Mouse (Mus musculus): ENCODE measurements around the gene Adap2. TPM values are rescaled to one million over a fixed set of nuclear protein-coding genes. Genes with fewer than 3 reads are reported as not detected.
A peak's percentile ranks its signal among the peaks of the same experiment; 100 is the strongest.

Gene Adap2
- polyA plus RNA-seq, 1 experiment from 2014 or later = 1.6 TPM

GRCm38 (mm10) chr11:80152376-80152775 lies 1.5 kb upstream of the Adap2 start:
- Histone ChIP-seq H3K9ac (ENCODE audit: low read length) (no peak overlapping the region), H3K27me3 (ENCODE audit: control insufficient read depth, insufficient read depth, low read length) (peaks cover 22% of the 10 kb centered on the region), H3K4me2 (no peak overlapping the region), H3K4me1 (ENCODE audit: control insufficient read depth, insufficient read depth, low read length) (peaks cover 3% of the 10 kb centered on the region; the same call in 1 of the 2 replicates), H3K4me3 (ENCODE audit: low read depth, low read length) (no peak overlapping the region), H3K9me3 (ENCODE audit: control insufficient read depth, low read length) (no peaks in the 10 kb centered on the region), H3K27ac (ENCODE audit: low read depth, low read length) (no peak overlapping the region), H3K36me3 (ENCODE audit: control insufficient read depth, insufficient read depth, low read length) (no peaks in the 10 kb centered on the region)
- 75% methylated on average over 8 of the region's 8 CpGs for WGBS
- ATAC-seq (ENCODE audit: low FRiP score) (no peak), DNase-seq (ENCODE audit: low spot score, missing footprints) (no peak)

DNA sequence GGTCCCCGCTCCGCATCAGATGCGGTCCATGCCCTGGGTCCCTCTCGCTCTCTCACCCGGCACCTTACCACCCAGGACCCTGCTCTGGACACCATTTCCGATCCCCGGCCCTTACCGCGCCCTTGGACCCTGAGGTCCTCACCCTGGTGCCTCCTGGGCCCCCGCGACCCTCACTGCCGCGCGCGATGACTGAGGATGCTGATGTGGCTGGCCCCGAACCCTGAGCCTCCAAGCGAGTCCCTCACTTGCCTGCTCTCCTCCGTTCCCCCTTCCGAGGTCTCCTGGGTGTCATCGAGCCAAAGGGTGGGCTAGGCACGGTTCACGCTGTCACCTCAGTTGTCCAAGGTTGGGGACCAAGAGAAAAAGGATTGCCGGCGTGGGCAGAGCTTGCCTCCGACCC lies 596 bp downstream of the Adap2 start:
- DNase-seq (ENCODE audit: low spot score, missing footprints) = no peak
- peak overlapping the region; percentile 44 for H3K4me3 ChIP-seq (ENCODE audit: low read depth, low read length)
- WGBS = 30% methylated on average over 25 of the region's 25 CpGs
- H3K4me2 ChIP-seq = peak overlapping the region; percentile 68
- no peak for ATAC-seq (ENCODE audit: low FRiP score)
- no peaks in the 10 kb centered on the region for H3K9me3 ChIP-seq (ENCODE audit: control insufficient read depth, low read length)
- H3K27me3 ChIP-seq (ENCODE audit: control insufficient read depth, insufficient read depth, low read length) = peaks cover 22% of the 10 kb centered on the region
- no peak overlapping the region for H3K9ac ChIP-seq (ENCODE audit: low read length)
- H3K4me1 ChIP-seq (ENCODE audit: control insufficient read depth, insufficient read depth, low read length) = peaks cover 3% of the 10 kb centered on the region; the same call in 1 of the 2 replicates
- no peaks in the 10 kb centered on the region for H3K36me3 ChIP-seq (ENCODE audit: control insufficient read depth, insufficient read depth, low read length)
- no peak overlapping the region for H3K27ac ChIP-seq (ENCODE audit: low read depth, low read length)

DNA sequence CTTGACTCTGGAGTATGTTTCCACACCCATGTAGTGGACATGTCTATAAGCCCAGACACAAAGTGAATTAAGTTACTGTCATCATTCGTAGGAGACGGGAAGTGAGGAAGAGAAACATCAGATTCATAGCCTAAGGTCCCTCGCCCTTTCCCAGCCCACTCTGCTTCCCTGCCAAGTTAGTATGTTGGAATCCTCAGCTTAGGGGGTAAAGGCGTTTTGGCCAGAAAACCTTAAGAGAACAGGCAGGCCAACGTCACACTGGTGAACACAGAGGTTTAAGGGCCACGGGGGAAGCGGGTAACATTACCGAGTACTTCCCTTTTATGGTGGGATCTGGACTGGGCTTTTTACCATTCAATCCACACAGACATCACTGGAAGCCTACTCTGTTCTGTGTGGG lies 1.6 kb downstream of the Adap2 start:
- Histone ChIP-seq H3K36me3 (ENCODE audit: control insufficient read depth, insufficient read depth, low read length) (no peaks in the 10 kb centered on the region), H3K27ac (ENCODE audit: low read depth, low read length) (no peak overlapping the region), H3K9me3 (ENCODE audit: control insufficient read depth, low read length) (no peaks in the 10 kb centered on the region), H3K9ac (ENCODE audit: low read length) (no peak overlapping the region), H3K4me1 (ENCODE audit: control insufficient read depth, insufficient read depth, low read length) (peaks cover 3% of the 10 kb centered on the region; the same call in 1 of the 2 replicates), H3K27me3 (ENCODE audit: control insufficient read depth, insufficient read depth, low read length) (peaks cover 22% of the 10 kb centered on the region), H3K4me2 (no peak overlapping the region), H3K4me3 (ENCODE audit: low read depth, low read length) (no peak overlapping the region)
- WGBS = 86% methylated on average over 8 of the region's 8 CpGs
- ATAC-seq (ENCODE audit: low FRiP score) (no peak), DNase-seq (ENCODE audit: low spot score, missing footprints) (no peak)

DNA sequence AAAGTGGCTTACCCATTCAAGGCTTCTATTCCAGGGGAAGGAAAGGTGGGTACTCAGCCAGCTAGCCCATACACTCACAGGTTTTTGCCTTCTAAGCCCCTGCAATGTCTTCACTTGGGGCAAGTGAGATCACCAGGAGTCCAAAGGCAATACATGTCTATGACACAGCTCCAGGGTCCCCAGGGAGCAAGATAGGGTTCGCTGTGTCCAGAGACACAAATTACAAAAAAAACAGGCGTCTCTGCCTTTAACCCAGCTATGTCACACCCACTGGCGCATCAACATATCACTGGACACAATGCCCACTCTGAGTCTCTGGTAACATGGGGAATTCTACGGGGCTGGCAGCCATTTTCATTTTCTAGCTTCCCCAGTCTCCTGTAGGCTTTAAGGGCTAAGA lies 2.1 kb downstream of the Adap2 start:
- ATAC-seq (ENCODE audit: low FRiP score) = no peak

DNA sequence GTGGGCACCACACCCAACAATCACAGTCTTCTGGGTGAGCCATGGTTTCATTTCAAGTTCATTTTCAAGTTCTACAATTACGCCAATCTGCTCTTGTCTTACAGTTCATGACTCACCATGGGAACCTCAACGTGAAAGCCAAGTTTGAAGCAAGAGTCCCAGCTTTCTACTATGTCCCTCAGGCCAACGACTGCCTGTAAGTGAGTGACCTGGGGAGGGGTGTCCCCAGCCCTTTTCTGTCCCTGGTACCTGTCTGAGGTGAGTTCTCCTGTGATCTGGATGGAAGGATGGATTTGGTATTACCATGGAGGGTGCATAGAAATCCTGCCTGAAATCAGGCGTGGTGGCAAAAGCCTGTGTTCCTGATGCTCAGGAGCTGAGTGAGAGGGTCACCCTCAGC lies 2.9 kb downstream of the Adap2 start:
- Histone ChIP-seq H3K36me3 (ENCODE audit: control insufficient read depth, insufficient read depth, low read length) (no peaks in the 10 kb centered on the region), H3K9ac (ENCODE audit: low read length) (no peak overlapping the region), H3K27ac (ENCODE audit: low read depth, low read length) (no peak overlapping the region), H3K4me3 (ENCODE audit: low read depth, low read length) (no peak overlapping the region), H3K27me3 (ENCODE audit: control insufficient read depth, insufficient read depth, low read length) (peaks cover 22% of the 10 kb centered on the region), H3K9me3 (ENCODE audit: control insufficient read depth, low read length) (no peaks in the 10 kb centered on the region), H3K4me2 (no peak overlapping the region), H3K4me1 (ENCODE audit: control insufficient read depth, insufficient read depth, low read length) (peaks cover 3% of the 10 kb centered on the region; the same call in 1 of the 2 replicates)
- ATAC-seq (ENCODE audit: low FRiP score) = no peak
- DNase-seq (ENCODE audit: low spot score, missing footprints) = no peak
- WGBS = 83% methylated on average over 4 of the region's 4 CpGs

More for the DNA sequence above, 2.1 kb downstream of the Adap2 start:
- no peaks in the 10 kb centered on the region for H3K9me3 ChIP-seq (ENCODE audit: control insufficient read depth, low read length)
- H3K4me3 ChIP-seq (ENCODE audit: low read depth, low read length) = no peak overlapping the region
- H3K9ac ChIP-seq (ENCODE audit: low read length) = no peak overlapping the region
- DNase-seq (ENCODE audit: low spot score, missing footprints) = no peak
- no peak overlapping the region for H3K4me2 ChIP-seq
- no peak overlapping the region for H3K27ac ChIP-seq (ENCODE audit: low read depth, low read length)
- H3K27me3 ChIP-seq (ENCODE audit: control insufficient read depth, insufficient read depth, low read length) = peaks cover 22% of the 10 kb centered on the region
- H3K36me3 ChIP-seq (ENCODE audit: control insufficient read depth, insufficient read depth, low read length) = no peaks in the 10 kb centered on the region
- 92% methylated on average over 4 of the region's 4 CpGs for WGBS
- H3K4me1 ChIP-seq (ENCODE audit: control insufficient read depth, insufficient read depth, low read length) = peaks cover 3% of the 10 kb centered on the region; the same call in 1 of the 2 replicates

GRCm38 (mm10) chr11:80159018-80159417 lies 5.1 kb downstream of the Adap2 start:
- no peak for ATAC-seq (ENCODE audit: low FRiP score)
- H3K27me3 ChIP-seq (ENCODE audit: control insufficient read depth, insufficient read depth, low read length) = peaks cover 14% of the 10 kb centered on the region
- 87% methylated on average over 7 of the region's 7 CpGs for WGBS

DNA sequence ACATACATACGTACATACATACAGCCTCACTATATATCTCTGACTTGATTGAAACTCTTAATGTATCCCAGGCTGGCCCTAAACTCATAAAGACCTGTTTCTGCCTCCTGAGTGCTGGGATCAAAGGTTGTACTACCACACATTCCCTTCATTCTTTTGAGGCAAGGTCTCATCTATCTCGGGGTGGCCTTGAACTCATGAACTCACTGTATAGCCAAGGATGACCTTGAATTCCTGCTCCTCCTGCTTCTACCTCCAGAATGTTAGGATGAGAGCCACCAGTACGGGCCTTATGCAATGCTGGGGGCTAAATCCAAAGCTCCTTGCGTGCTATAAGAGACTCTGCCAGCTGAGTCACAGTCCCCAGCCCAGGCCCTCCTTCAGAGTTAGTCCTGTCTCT lies 7.1 kb downstream of the Adap2 start:
- WGBS = 83% methylated on average over 4 of the region's 4 CpGs
- H3K4me2 ChIP-seq = no peak overlapping the region
- H3K36me3 ChIP-seq (ENCODE audit: control insufficient read depth, insufficient read depth, low read length) = no peaks in the 10 kb centered on the region
- H3K9me3 ChIP-seq (ENCODE audit: control insufficient read depth, low read length) = no peaks in the 10 kb centered on the region
- H3K4me3 ChIP-seq (ENCODE audit: low read depth, low read length) = no peak overlapping the region
- ATAC-seq (ENCODE audit: low FRiP score) (no peak), DNase-seq (ENCODE audit: low spot score, missing footprints) (no peak)
- H3K4me1 ChIP-seq (ENCODE audit: control insufficient read depth, insufficient read depth, low read length) = no peaks in the 10 kb centered on the region
- H3K27me3 ChIP-seq (ENCODE audit: control insufficient read depth, insufficient read depth, low read length) = no peaks in the 10 kb centered on the region; the same call in none of the 2 replicates
- H3K9ac ChIP-seq (ENCODE audit: low read length) = no peak overlapping the region
- no peak overlapping the region for H3K27ac ChIP-seq (ENCODE audit: low read depth, low read length)

More at GRCm38 (mm10) chr11:80159018-80159417, 5.1 kb downstream of the Adap2 start:
- Histone ChIP-seq H3K4me2 (no peak overlapping the region), H3K4me1 (ENCODE audit: control insufficient read depth, insufficient read depth, low read length) (peaks cover 3% of the 10 kb centered on the region; the same call in 1 of the 2 replicates), H3K36me3 (ENCODE audit: control insufficient read depth, insufficient read depth, low read length) (no peaks in the 10 kb centered on the region), H3K27ac (ENCODE audit: low read depth, low read length) (no peak overlapping the region), H3K4me3 (ENCODE audit: low read depth, low read length) (no peak overlapping the region), H3K9ac (ENCODE audit: low read length) (no peak overlapping the region), H3K9me3 (ENCODE audit: control insufficient read depth, low read length) (no peaks in the 10 kb centered on the region)
- DNase-seq (ENCODE audit: low spot score, missing footprints) = no peak

- no peak overlapping the region for H3K27ac ChIP-seq (ENCODE audit: low read depth, low read length)
- no peak for ATAC-seq (ENCODE audit: low FRiP score)
- H3K4me2 ChIP-seq = no peak overlapping the region
- WGBS = 72% methylated on average over 7 of the region's 7 CpGs
- no peak overlapping the region for H3K4me3 ChIP-seq (ENCODE audit: low read depth, low read length)
- no peaks in the 10 kb centered on the region for H3K9me3 ChIP-seq (ENCODE audit: control insufficient read depth, low read length)
- no peaks in the 10 kb centered on the region for H3K36me3 ChIP-seq (ENCODE audit: control insufficient read depth, insufficient read depth, low read length)
- no peak overlapping the region for H3K9ac ChIP-seq (ENCODE audit: low read length)
- H3K4me1 ChIP-seq (ENCODE audit: control insufficient read depth, insufficient read depth, low read length) = no peaks in the 10 kb centered on the region
- no peak for DNase-seq (ENCODE audit: low spot score, missing footprints)
- no peaks in the 10 kb centered on the region for H3K27me3 ChIP-seq (ENCODE audit: control insufficient read depth, insufficient read depth, low read length)
Measured at GRCm38 (mm10) chr11:80163362-80164116, 9.6 kb downstream of the Adap2 start.

DNA sequence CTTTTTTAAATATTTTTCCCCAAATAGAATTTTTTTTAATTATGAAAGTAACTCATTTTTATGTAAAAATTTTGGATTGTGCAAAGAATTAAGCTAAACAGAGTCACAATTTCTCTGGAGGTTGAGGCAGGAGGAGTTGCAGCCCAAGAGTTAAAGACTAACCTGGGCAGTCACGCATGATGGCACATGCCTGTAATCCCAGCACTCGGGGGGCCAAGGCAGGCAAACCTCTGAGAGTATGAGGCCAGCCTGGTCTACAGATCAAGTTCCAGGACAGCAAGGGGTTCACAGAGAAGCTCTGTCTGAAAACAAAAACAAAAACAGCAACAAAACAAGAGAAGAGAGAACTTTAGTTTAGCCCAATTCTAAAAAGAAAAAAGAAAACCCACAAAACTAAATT lies 10.3 kb downstream of the Adap2 start:
- WGBS = 35% methylated on average over 2 of the region's 2 CpGs
- DNase-seq (ENCODE audit: low spot score, missing footprints) = no peak

More for the DNA sequence above, 10.3 kb downstream of the Adap2 start:
- Histone ChIP-seq H3K4me1 (ENCODE audit: control insufficient read depth, insufficient read depth, low read length) (no peaks in the 10 kb centered on the region), H3K9ac (ENCODE audit: low read length) (no peak overlapping the region), H3K4me3 (ENCODE audit: low read depth, low read length) (no peak overlapping the region), H3K27me3 (ENCODE audit: control insufficient read depth, insufficient read depth, low read length) (no peaks in the 10 kb centered on the region), H3K27ac (ENCODE audit: low read depth, low read length) (no peak overlapping the region), H3K36me3 (ENCODE audit: control insufficient read depth, insufficient read depth, low read length) (no peaks in the 10 kb centered on the region), H3K9me3 (ENCODE audit: control insufficient read depth, low read length) (no peaks in the 10 kb centered on the region), H3K4me2 (no peak overlapping the region)
- no peak for ATAC-seq (ENCODE audit: low FRiP score)

All from midbrain, embryonic 11.5 days (tissue).